In the genomic region with DNA sequence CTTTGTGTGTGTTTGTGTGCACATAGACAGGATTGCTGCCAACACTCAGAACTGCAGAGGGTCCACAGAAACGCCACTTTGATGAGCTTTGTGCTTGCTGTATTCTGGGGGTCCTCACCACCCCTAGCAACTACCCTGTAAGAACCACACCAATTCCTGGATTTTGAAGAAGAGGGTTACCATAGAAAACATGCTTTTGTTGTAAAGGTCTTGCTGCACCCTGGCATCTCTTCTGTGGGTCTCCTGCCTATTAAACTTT, we compare ENCODE assay signal across 16 mouse cellular contexts.
"Had no signal": no experiment of that assay in that cellular context is flagged by ENCODE, and none has a peak within 500 bp of the region (broad histone marks: within the 10 kb centered on the region; RNA-seq: fewer than 3 reads in every experiment).

No protein-coding gene starts in this region.

- ATAC-seq: liver, embryonic 12.5 days had no signal

- DNase-seq: kidney, adult 9 months; kidney, postnatal 36 days; layer of hippocampus, adult 9-11 months; layer of hippocampus, postnatal 36 days; lung, postnatal 10 days; lung, postnatal 4 days; retina, postnatal 1 day; right cerebral cortex, postnatal 4 days; spleen, adult 18-20 months; thymus, adult 2 months; thymus, postnatal 25 days had no signal

- H3K4me2 ChIP-seq: limb, embryonic 15.5 days; liver, embryonic 12.5 days; lung, embryonic 14.5 days; midbrain, embryonic 12.5 days had no signal

- H3K27ac ChIP-seq: kidney, postnatal 0 days; limb, embryonic 15.5 days; liver, embryonic 12.5 days; midbrain, embryonic 12.5 days had no signal

- H3K9me3 ChIP-seq: limb, embryonic 15.5 days; liver, embryonic 12.5 days; midbrain, embryonic 12.5 days had no signal

- H3K9ac ChIP-seq: limb, embryonic 15.5 days; liver, embryonic 12.5 days; lung, embryonic 14.5 days; midbrain, embryonic 12.5 days had no signal

- H3K36me3 ChIP-seq: liver, embryonic 12.5 days; midbrain, embryonic 12.5 days had no signal

- H3K4me3 ChIP-seq: limb, embryonic 15.5 days; liver, embryonic 12.5 days; midbrain, embryonic 12.5 days had no signal
